Mouse (Mus musculus) left cerebral cortex, adult 2 months (tissue): Measurements from ENCODE around the gene Slc44a1. TPM values are rescaled to one million over a fixed set of nuclear protein-coding genes. Genes with fewer than 3 reads are reported as not detected.

Experiments used
- DNase-seq, 2 experiments: peaks; one replicate each; pipeline ENCODE4 v3.0.0; 2021 to 2022; ENCODE audit warnings: low spot score in 2 of 2, mixed read lengths in 1 of 2; ENCODE audit errors: extremely low spot score in 1 of 2
- H3K27ac ChIP-seq: fragments of 200-600 bp; 2 replicates; pipeline ENCODE4 v1.8.1; 2022
- H3K4me3 ChIP-seq: fragments of 200-600 bp; 2 replicates; pipeline ENCODE4 v1.8.1; 2022
- CTCF ChIP-seq: fragments of 200-600 bp; IDR thresholded peaks from 2 replicates; pipeline ENCODE4 v1.8.1; 2022; ENCODE audit warnings: antibody characterized with exemption, mild to moderate bottlenecking, moderate library complexity
- intact Hi-C: fragments of 180-260 bp; cut with DNase I; formaldehyde crosslinking; loops from one replicate; pipeline ENCODE4 v1.15.1; 2025
- long read RNA-seq, 2 experiments: library from polyadenylated mRNA; stranded (forward); transcript quantifications; one replicate each; pipeline ENCODE4 v2.0.0; 2021; ENCODE audit warnings: borderline mapping rate in 2 of 2
- total RNA-seq, 2 experiments: library from RNA; stranded (reverse); gene quantifications; 2 replicates each; pipeline ENCODE4 v1.2.3; 2021

Gene Slc44a1
- 10 to 100 TPM; 58.8 to 59.5 TPM for total RNA-seq
- long read RNA-seq, experiment 1, full-length matches to known transcripts: 84 of 104 reads
- long read RNA-seq, experiment 1, partial matches to known transcripts: 4 of 104 reads
- long read RNA-seq, experiment 1, other reads (novel, unspliced or antisense): 16 of 104 reads
- long read RNA-seq, experiment 2, full-length matches to known transcripts: 51 of 64 reads
- long read RNA-seq, experiment 2, partial matches to known transcripts: 2 of 64 reads
- long read RNA-seq, experiment 2, other reads (novel, unspliced or antisense): 11 of 64 reads

GRCm38 (mm10) chr4:53440010-53440815 lies at the start of gene Slc44a1:
TSS of gene Slc44a1 (plus strand) at chr4:53440413.
- intact Hi-C loops: loop anchor here (1.0 to 5.0 kb wide), 4 partner anchors 36 to 152 kb away; no protein-coding TSS in a partner anchor
- H3K4me3 ChIP-seq: peak within 1 kb of the TSS; percentile 96
- peak; percentile 84 to 89 for DNase-seq
- peak within 1 kb of the TSS; percentile 98 for H3K27ac ChIP-seq
- no peak for TF ChIP-seq CTCF

GRCm38 (mm10) chr4:53395002-53395401 lies 45.2 kb upstream of the Slc44a1 start:
- DNase-seq: no peak
- Histone ChIP-seq H3K4me3 (no peak overlapping the region), H3K27ac (no peak overlapping the region)
- intact Hi-C loops: no loop called here
- no peak for TF ChIP-seq CTCF

GRCm38 (mm10) chr4:53396623-53397192 lies 43.5 kb upstream of the Slc44a1 start:
- Histone ChIP-seq H3K4me3 (no peak overlapping the region), H3K27ac (no peak overlapping the region)
- no peak for TF ChIP-seq CTCF
- intact Hi-C loops: no loop called here
- DNase-seq: no peak

- no peak for DNase-seq
These were observed 42.7 kb upstream of the Slc44a1 start for GRCm38 (mm10) chr4:53397280-53398117.

GRCm38 (mm10) chr4:53398561-53398960 lies 41.7 kb upstream of the Slc44a1 start:
- no peak for DNase-seq
- no peak for TF ChIP-seq CTCF
- intact Hi-C loops: no loop called here
- H3K4me3 ChIP-seq: no peak overlapping the region
- H3K27ac ChIP-seq: no peak overlapping the region

More at GRCm38 (mm10) chr4:53397280-53398117, 42.7 kb upstream of the Slc44a1 start:
- intact Hi-C loops: no loop called here
- no peak for TF ChIP-seq CTCF
- no peak overlapping the region for H3K4me3 ChIP-seq
- no peak overlapping the region for H3K27ac ChIP-seq

- no peak for TF ChIP-seq CTCF
- no peak for DNase-seq
- Histone ChIP-seq H3K4me3 (no peak overlapping the region), H3K27ac (no peak overlapping the region)
- intact Hi-C loops: no loop called here
These were observed 40.8 kb upstream of the Slc44a1 start for GRCm38 (mm10) chr4:53399428-53399827.

- H3K4me3 ChIP-seq: no peak overlapping the region
- no peak overlapping the region for H3K27ac ChIP-seq
- intact Hi-C loops: no loop called here
- DNase-seq: no peak
- TF ChIP-seq CTCF: no peak
These were observed 36.8 kb upstream of the Slc44a1 start for GRCm38 (mm10) chr4:53403386-53403785.

GRCm38 (mm10) chr4:53404431-53404925 lies 35.7 kb upstream of the Slc44a1 start:
- H3K27ac ChIP-seq: no peak overlapping the region
- no peak overlapping the region for H3K4me3 ChIP-seq
- DNase-seq: peak in 1 of 2 experiments; percentile 16
- no peak for TF ChIP-seq CTCF
- intact Hi-C loops: loop anchor here (1.0 kb wide), 1 partner anchor 36 kb away; the partner anchor contains the start of gene Slc44a1

GRCm38 (mm10) chr4:53406866-53407265 lies 33.3 kb upstream of the Slc44a1 start:
- intact Hi-C loops: no loop called here

GRCm38 (mm10) chr4:53408821-53409220 lies 31.4 kb upstream of the Slc44a1 start:
- TF ChIP-seq CTCF: no peak
- no peak for DNase-seq
- intact Hi-C loops: no loop called here
- no peak overlapping the region for H3K27ac ChIP-seq
- H3K4me3 ChIP-seq: no peak overlapping the region

More at GRCm38 (mm10) chr4:53406866-53407265, 33.3 kb upstream of the Slc44a1 start:
- no peak overlapping the region for H3K27ac ChIP-seq
- no peak overlapping the region for H3K4me3 ChIP-seq
- no peak for DNase-seq
- no peak for TF ChIP-seq CTCF

GRCm38 (mm10) chr4:53409526-53410085 lies 30.6 kb upstream of the Slc44a1 start:
- no peak for TF ChIP-seq CTCF
- intact Hi-C loops: no loop called here
- peak in 1 of 2 experiments; percentile 10 for DNase-seq
- no peak overlapping the region for H3K4me3 ChIP-seq
- H3K27ac ChIP-seq: no peak overlapping the region
